Mouse (Mus musculus) liver, embryonic 11.5 days (tissue): ENCODE results near the gene Olfr382. TPM values are rescaled to one million over a fixed set of nuclear protein-coding genes. Genes with fewer than 3 reads are reported as not detected.
"Not testable (repeated sequence)": the region's sequence is repeated elsewhere in the genome, so short reads cannot be mapped to it uniquely, and the experiment has no call there.

ENCODE experiments used
- ATAC-seq: fragments of 200-750 bp; cut with Nextera tagmentation; replicated peaks from 2 replicates; pipeline ENCODE4 v1.8.0; 2017; ENCODE audit warnings: moderate number of reproducible peaks, mild to moderate bottlenecking, moderate TSS enrichment, moderate library complexity; ENCODE audit not compliant: low FRiP score
- DNase-seq: peaks from one replicate; pipeline ENCODE4 v3.0.0-alpha.2; 2017; ENCODE audit warnings: low spot score
- H3K27ac ChIP-seq: fragments of 300-500 bp; sonication (generic); 2 replicates; pipeline ENCODE4 v1.5.1; 2014; ENCODE audit warnings: mild to moderate bottlenecking, low read depth, low read length, control low read depth
- H3K27me3 ChIP-seq: fragments of 300-500 bp; sonication (generic); replicated peaks from 2 replicates; pipeline ENCODE4 v1.6.1; 2014; ENCODE audit warnings: low read length, mixed read lengths; ENCODE audit not compliant: control insufficient read depth, insufficient read depth
- H3K36me3 ChIP-seq: fragments of 300-500 bp; sonication (generic); 2 replicates; pipeline ENCODE4 v1.6.1; 2014; ENCODE audit warnings: mild to moderate bottlenecking, low read length, moderate library complexity, mixed read lengths; ENCODE audit not compliant: control insufficient read depth, insufficient read depth
- H3K4me1 ChIP-seq: fragments of 300-500 bp; sonication (generic); replicated peaks from 2 replicates; pipeline ENCODE4 v1.6.1; 2014; ENCODE audit warnings: low read length, mixed read lengths; ENCODE audit not compliant: control insufficient read depth, insufficient read depth
- H3K4me2 ChIP-seq: fragments of 300-500 bp; sonication (generic); 2 replicates; pipeline ENCODE4 v1.6.1; 2014; ENCODE audit warnings: mild to moderate bottlenecking, control low read depth, moderate library complexity
- H3K4me3 ChIP-seq: fragments of 300-500 bp; sonication (generic); 2 replicates; pipeline ENCODE4 v1.5.1; 2014; ENCODE audit warnings: low read depth, low read length, control low read depth
- H3K9ac ChIP-seq: fragments of 300-500 bp; sonication (generic); 2 replicates; pipeline ENCODE4 v1.6.1; 2014; ENCODE audit warnings: low read depth, low read length, control low read depth
- H3K9me3 ChIP-seq: fragments of 300-500 bp; sonication (generic); 2 replicates; pipeline ENCODE4 v1.6.1; 2016; ENCODE audit warnings: low read length, inconsistent platforms, mixed read lengths; ENCODE audit not compliant: control insufficient read depth
- WGBS: fragments of 180-500 bp; shearing (Covaris S2); extraction: QIAGEN DNeasy Blood & Tissue Kit; methylation state at CpG from one replicate; pipeline ENCODE4 v1.1.7; 2014; 5-methylcytosine and 5-hydroxymethylcytosine counted together
- polyA plus RNA-seq: library from polyadenylated mRNA; unstranded; fragments of >200 nt; fragmentation: Nextera tagmentation; extraction: Ambion mirVana; gene quantifications from 2 replicates; pipeline ENCODE4 v1.2.1, GENCODE M21; 2014

Gene Olfr382
- not detected in 2 replicates for polyA plus RNA-seq

DNA sequence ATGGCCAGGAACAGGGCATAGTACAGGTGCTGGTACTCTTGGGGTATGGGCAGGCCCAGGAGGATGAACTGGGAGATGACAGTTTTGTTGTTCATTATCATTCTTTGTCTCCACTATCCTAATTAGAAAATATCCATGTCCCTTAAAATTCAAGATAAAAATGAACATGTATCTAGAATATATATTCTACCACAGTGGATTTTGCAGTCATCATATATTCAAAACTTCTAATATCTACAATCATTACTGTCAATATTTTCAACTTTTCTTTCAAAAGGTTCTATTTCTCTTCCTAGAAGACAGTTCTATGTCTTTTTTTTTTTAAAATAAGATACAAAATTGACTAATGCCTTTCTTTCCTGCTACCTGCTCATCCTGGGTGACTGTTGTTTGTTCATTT lies at the start of gene Olfr382:
Gene Olfr382, minus strand, starts transcription at position 101 of the 400 bp plus-strand sequence.
- H3K36me3 ChIP-seq, result no peaks in the 10 kb centered on the region
- no peak within 1 kb of the TSS for H3K4me2 ChIP-seq
- 0 out of 2 replicates have a peak, but pooled peaks cover 2% of the 10 kb centered on the region for H3K9me3 ChIP-seq
- H3K4me1 ChIP-seq, result no peaks in the 10 kb centered on the region
- H3K4me3 ChIP-seq, result no peak within 1 kb of the TSS
- DNase-seq, result no peak
- ATAC-seq, result no peak
- no peak within 1 kb of the TSS for H3K9ac ChIP-seq
- H3K27me3 ChIP-seq, result no peaks in the 10 kb centered on the region
- no peak within 1 kb of the TSS for H3K27ac ChIP-seq

DNA sequence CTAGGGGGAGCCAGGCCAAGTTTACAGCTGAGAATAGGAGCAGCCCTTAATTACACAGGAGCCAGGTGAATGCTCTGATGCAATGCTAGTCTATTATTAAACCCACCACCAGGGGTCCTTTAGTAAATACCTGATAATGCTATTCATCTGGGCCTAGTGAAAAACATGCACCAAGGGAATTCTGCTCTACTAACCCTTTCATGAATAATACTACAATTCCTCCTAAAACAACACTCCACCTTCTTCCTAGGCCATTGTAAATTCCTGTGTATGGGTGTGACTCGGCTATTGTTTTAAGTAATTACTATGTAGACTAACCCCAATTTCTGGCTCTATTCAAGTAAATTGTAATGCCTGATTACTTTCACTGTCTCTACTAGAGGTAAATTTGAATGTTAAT lies 12.0 kb upstream of the Olfr382 start:
- H3K9ac ChIP-seq, H3K36me3 ChIP-seq, DNase-seq, H3K4me1 ChIP-seq, H3K4me2 ChIP-seq, H3K9me3 ChIP-seq, H3K27me3 ChIP-seq, H3K27ac ChIP-seq, H3K4me3 ChIP-seq, ATAC-seq: not testable (repeated sequence)
- 79% methylated on average over 1 of the region's 1 CpGs for WGBS

DNA sequence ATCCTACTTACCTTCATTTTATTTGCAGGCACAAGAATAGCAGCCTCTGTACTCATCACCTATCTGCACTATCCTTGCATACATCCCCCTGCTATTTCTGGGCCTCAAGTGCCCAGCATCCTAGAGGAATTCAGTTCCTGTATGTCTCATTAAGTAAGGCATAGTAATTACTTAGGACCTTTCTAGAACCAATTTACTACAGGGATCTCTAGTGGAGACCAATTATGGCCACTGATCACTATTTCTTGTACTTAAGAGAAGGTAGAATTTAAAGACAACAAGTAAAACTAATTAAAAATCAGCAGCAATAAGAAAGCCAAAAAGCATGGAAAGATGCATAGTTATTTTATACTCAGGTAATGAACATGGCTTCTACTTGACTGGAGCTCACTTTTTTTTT lies 25.5 kb downstream of the Olfr382 start, which contains the start of gene Olfr381:
Gene Olfr381, minus strand, starts transcription at position 101 of the 400 bp plus-strand sequence.
- no peak for DNase-seq
- H3K9ac ChIP-seq, result no peak within 1 kb of the TSS
- no peak for ATAC-seq
- no peaks in the 10 kb centered on the region for H3K36me3 ChIP-seq
- no peaks in the 10 kb centered on the region for H3K9me3 ChIP-seq
- no peak within 1 kb of the TSS for H3K27ac ChIP-seq
- H3K4me2 ChIP-seq, result no peak within 1 kb of the TSS
- H3K4me1 ChIP-seq, result no peaks in the 10 kb centered on the region
- no peaks in the 10 kb centered on the region for H3K27me3 ChIP-seq
- no peak within 1 kb of the TSS for H3K4me3 ChIP-seq

Other genes with a start within 250 kb of the Olfr382 start
- 0.04 TPM in 1 of 2 replicates, not detected in the other for gene Trpv3, start 249.8 kb downstream of the Olfr382 start, polyA plus RNA-seq
- 0.82 and 2.1 TPM in 2 replicates for gene Aspa, start 187.6 kb downstream of the Olfr382 start, polyA plus RNA-seq
- not detected in 2 replicates for gene Gm49340, start 187.5 kb downstream of the Olfr382 start, polyA plus RNA-seq
- 0.32 TPM in 1 of 2 replicates, not detected in the other for gene Spata22, start 187.5 kb downstream of the Olfr382 start, polyA plus RNA-seq
- gene Olfr20, start 166.4 kb downstream of the Olfr382 start, polyA plus RNA-seq, result 0.16 TPM in 1 of 2 replicates, not detected in the other
- gene Olfr376, start 146.0 kb downstream of the Olfr382 start, polyA plus RNA-seq, result not detected in 2 replicates
- not detected in 2 replicates for gene Olfr1, start 117.6 kb downstream of the Olfr382 start, polyA plus RNA-seq
- not detected in 2 replicates for gene Olfr378, start 88.7 kb downstream of the Olfr382 start, polyA plus RNA-seq
- gene Olfr380, start 59.7 kb downstream of the Olfr382 start, polyA plus RNA-seq, result not detected in 2 replicates
- not detected in 2 replicates for gene Olfr381, start 25.6 kb downstream of the Olfr382 start, polyA plus RNA-seq
- not detected in 2 replicates for gene Olfr385, start 75.8 kb upstream of the Olfr382 start, polyA plus RNA-seq
- gene Olfr384, start 81.4 kb upstream of the Olfr382 start, polyA plus RNA-seq, result not detected in 2 replicates
- not detected in 2 replicates for gene Zfp735, start 171.6 kb upstream of the Olfr382 start, polyA plus RNA-seq